Mouse (Mus musculus) neural tube, embryonic 14.5 days (tissue): ENCODE measurements at regions not wholly inside any gene's neighbourhood (a gene's known extent, or its start where the extent isn't known, plus 50 kb on each side); places are given as distances from the start of the nearest gene placed in this dataset. TPM values are rescaled to one million over a fixed set of nuclear protein-coding genes. Genes with fewer than 3 reads are reported as not detected.

Experiments used
- microRNA-seq: library from miRNA; unstranded; fragments of <30 nt; microRNA quantifications from one replicate; pipeline ENCODE4, GENCODE M21; 2016

Small RNA genes lying in the stretch of these regions (microRNA-seq; reads per million reads assigned to microRNA genes)
- not detected for gene Gm44495
